Comparison of ENCODE assay signal across 8 mouse cellular contexts in the genomic region with DNA sequence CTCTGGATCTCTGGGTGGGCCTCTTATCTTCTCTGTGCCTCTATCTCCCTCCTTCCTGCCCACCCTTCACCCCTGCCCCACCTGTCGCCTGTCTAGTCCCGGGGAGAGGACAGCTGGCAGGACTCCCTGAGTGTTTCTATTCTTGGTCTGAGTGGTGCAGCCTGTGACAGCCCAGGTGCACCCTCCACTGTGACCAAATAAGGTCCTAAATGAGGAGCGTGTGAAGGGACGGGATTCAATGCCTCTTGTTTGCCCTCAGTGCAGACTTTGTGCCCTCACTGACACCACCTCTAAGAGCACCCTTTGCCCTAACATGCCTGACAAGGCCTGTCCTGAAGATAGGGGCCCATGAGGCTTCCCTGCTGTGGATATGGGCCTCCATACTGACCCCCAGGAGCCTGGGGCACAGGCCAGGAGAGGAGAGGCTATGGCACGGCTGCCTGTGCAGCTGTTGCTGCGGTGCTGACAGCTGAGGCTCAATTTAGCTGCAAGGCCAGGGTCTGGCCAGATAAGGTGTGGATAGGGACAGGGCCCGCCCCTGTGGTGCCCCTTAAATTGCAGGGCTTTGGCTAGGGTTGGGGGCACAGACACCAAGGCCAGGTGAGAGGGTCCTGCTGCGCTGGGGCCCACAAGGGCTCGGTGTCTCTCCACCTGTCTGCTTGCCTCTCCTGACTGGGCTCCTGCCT. TPM values are rescaled to one million over a fixed set of nuclear protein-coding genes. Genes with fewer than 3 reads are reported as not detected.
DNase-seq lines count a peak whose midpoint lies in the region; ATAC-seq and TF ChIP-seq lines count a peak whose summit lies in the region.

No protein-coding gene starts in this region.

- DNase-seq in forebrain, embryonic 10.5 days (ENCODE audit: extremely low spot score, low spot score): no peak
- no peak for DNase-seq in liver, embryonic 14.5 days (ENCODE audit: low read depth in 3 of 3, low spot score in 3 of 3)
- DNase-seq in kidney, adult 18-20 months: no peak
- no peak for DNase-seq in embryo, embryonic 10 days (ENCODE audit: low spot score)
- no peak for DNase-seq in adipocyte (ENCODE audit: low spot score)

- 66% methylated on average over 9 of the region's 9 CpGs for WGBS in forebrain, embryonic 10.5 days
- 68% methylated on average over 9 of the region's 9 CpGs for WGBS in forebrain, embryonic 15.5 days
- WGBS in heart, embryonic 16.5 days: 14% methylated on average over 9 of the region's 9 CpGs
- WGBS in liver, embryonic 14.5 days (ENCODE audit: insufficient replicate concordance): 30% methylated on average over 9 of the region's 9 CpGs

- 0 out of 2 replicates have a peak, but pooled peaks cover 3% of the 10 kb centered on the region for H3K36me3 ChIP-seq in forebrain, embryonic 10.5 days (replicated peaks)
- H3K36me3 ChIP-seq in forebrain, embryonic 15.5 days: no peaks in the 10 kb centered on the region
- no peaks in the 10 kb centered on the region for H3K36me3 ChIP-seq in heart, embryonic 16.5 days (ENCODE audit: control insufficient read depth, insufficient read depth)
- H3K36me3 ChIP-seq in liver, embryonic 14.5 days (replicated peaks; ENCODE audit: control insufficient read depth, insufficient read depth, low read depth): peaks cover 16% of the 10 kb centered on the region

- H3K9ac ChIP-seq in forebrain, embryonic 15.5 days (replicated peaks): no peak overlapping the region
- peak overlapping the region; percentile 89 for H3K9ac ChIP-seq in heart, embryonic 16.5 days (ENCODE audit: low read length)
- H3K9ac ChIP-seq in liver, embryonic 14.5 days (replicated peaks): peak overlapping the region; percentile 45; the same call in 1 of the 2 replicates

- no peaks in the 10 kb centered on the region for H3K9me3 ChIP-seq in forebrain, embryonic 10.5 days
- no peaks in the 10 kb centered on the region for H3K9me3 ChIP-seq in forebrain, embryonic 15.5 days
- no peaks in the 10 kb centered on the region for H3K9me3 ChIP-seq in heart, embryonic 16.5 days (replicated peaks; ENCODE audit: control insufficient read depth, low read length)
- H3K9me3 ChIP-seq in liver, embryonic 14.5 days (ENCODE audit: control insufficient read depth, low read length): no peaks in the 10 kb centered on the region

- peak overlapping the region; percentile 62 for H3K27ac ChIP-seq in forebrain, embryonic 10.5 days
- H3K27ac ChIP-seq in forebrain, embryonic 15.5 days (replicated peaks): no peak overlapping the region
- peak overlapping the region; percentile 93 for H3K27ac ChIP-seq in cortical plate, adult 2 months (ENCODE audit: insufficient read depth, low read length)
- H3K27ac ChIP-seq in heart, embryonic 16.5 days (ENCODE audit: low read length): peak overlapping the region; percentile 99
- H3K27ac ChIP-seq in liver, embryonic 14.5 days: no peak overlapping the region

- TF ChIP-seq EP300 in liver, embryonic 14.5 days (IDR thresholded peaks at IDR 0.05; ENCODE audit: low read depth): no peak

- no peak for ATAC-seq in forebrain, embryonic 15.5 days (replicated peaks)
- ATAC-seq in heart, embryonic 16.5 days (replicated peaks; ENCODE audit: extremely low read depth, insufficient read depth, low FRiP score): peak; percentile 81
- ATAC-seq in liver, embryonic 14.5 days (ENCODE audit: insufficient read depth): no peak

- no peak overlapping the region for H3K4me2 ChIP-seq in forebrain, embryonic 15.5 days (replicated peaks)
- peak overlapping the region; percentile 77 for H3K4me2 ChIP-seq in heart, embryonic 16.5 days (ENCODE audit: low read depth, low read length)
- no peak overlapping the region for H3K4me2 ChIP-seq in liver, embryonic 14.5 days (ENCODE audit: low read depth)

- TF ChIP-seq POLR2A in cortical plate, adult 2 months (IDR thresholded peaks at IDR 0.05; ENCODE audit: extremely low read depth, insufficient read depth, low read length): no peak

- peaks cover 52% of the 10 kb centered on the region for H3K27me3 ChIP-seq in forebrain, embryonic 10.5 days (ENCODE audit: poor library complexity, severe bottlenecking)
- peaks cover 10% of the 10 kb centered on the region; the same call in 1 of the 2 replicates for H3K27me3 ChIP-seq in forebrain, embryonic 15.5 days
- no peaks in the 10 kb centered on the region for H3K27me3 ChIP-seq in heart, embryonic 16.5 days (ENCODE audit: control insufficient read depth, insufficient read depth, low read length)
- peaks cover 38% of the 10 kb centered on the region for H3K27me3 ChIP-seq in liver, embryonic 14.5 days (ENCODE audit: control insufficient read depth, insufficient read depth, low read length)

- peaks cover 58% of the 10 kb centered on the region for H3K4me1 ChIP-seq in forebrain, embryonic 10.5 days
- peaks cover 43% of the 10 kb centered on the region for H3K4me1 ChIP-seq in forebrain, embryonic 15.5 days
- peaks cover 2% of the 10 kb centered on the region; the same call in 1 of the 2 replicates for H3K4me1 ChIP-seq in cortical plate, adult 2 months (ENCODE audit: control insufficient read depth, insufficient read depth, low read length)
- H3K4me1 ChIP-seq in heart, embryonic 16.5 days (ENCODE audit: control insufficient read depth, insufficient read depth, low read length): peaks cover 50% of the 10 kb centered on the region
- peaks cover 33 to 46% of the 10 kb centered on the region in 2 experiments for H3K4me1 ChIP-seq in liver, embryonic 14.5 days (replicated peaks; ENCODE audit: control insufficient read depth in 2 of 2, insufficient read depth in 2 of 2, low read length in 1 of 2)

- TF ChIP-seq CTCF in cortical plate, adult 2 months (IDR thresholded peaks at IDR 0.05; ENCODE audit: extremely low read depth, insufficient read depth, low read length): no peak
- TF ChIP-seq CTCF in liver, embryonic 14.5 days (IDR thresholded peaks at IDR 0.05; ENCODE audit: low read depth): no peak

- H3K4me3 ChIP-seq in forebrain, embryonic 10.5 days: no peak overlapping the region
- no peak overlapping the region for H3K4me3 ChIP-seq in forebrain, embryonic 15.5 days
- no peak overlapping the region for H3K4me3 ChIP-seq in cortical plate, adult 2 months (ENCODE audit: insufficient read depth, low read length)
- H3K4me3 ChIP-seq in heart, embryonic 16.5 days (ENCODE audit: low read length): peak overlapping the region; percentile 58
- H3K4me3 ChIP-seq in liver, embryonic 14.5 days (ENCODE audit: insufficient read depth in 1 of 2, low read depth in 2 of 2, low read length in 2 of 2): no peak overlapping the region

RNA-seq across cellular contexts. Expression of a gene that starts 5.3 kb away (rescaled TPM):
- polyA plus RNA-seq in forebrain, embryonic 10.5 days (2016; fragmentation: Nextera tagmentation; extraction: Ambion mirVana): 74.9 and 78.5 TPM in 2 replicates
- polyA plus RNA-seq in forebrain, embryonic 15.5 days (2015; fragmentation: Nextera tagmentation; extraction: Ambion mirVana): 52.5 and 56.6 TPM in 2 replicates
- 232 and 256 TPM in 2 replicates for polyA plus RNA-seq in cortical plate, adult 2 months (2012; rRNA removed)
- polyA plus RNA-seq in heart, embryonic 16.5 days (2015; fragmentation: Nextera tagmentation; extraction: Ambion mirVana): 157 and 169 TPM in 2 replicates
- polyA plus RNA-seq in liver, embryonic 14.5 days (2012; rRNA removed): 212 TPM in 2 replicates
- polyA plus RNA-seq in liver, embryonic 14.5 days (2014; fragmentation: Nextera tagmentation; extraction: Ambion mirVana): 155 and 164 TPM in 2 replicates

RNA-seq across cellular contexts. Expression of a gene that starts 7.9 kb away (rescaled TPM):
- 1.3 and 1.5 TPM in 2 replicates for polyA plus RNA-seq in forebrain, embryonic 10.5 days (2016; fragmentation: Nextera tagmentation; extraction: Ambion mirVana)
- 4.3 and 5.8 TPM in 2 replicates for polyA plus RNA-seq in forebrain, embryonic 15.5 days (2015; fragmentation: Nextera tagmentation; extraction: Ambion mirVana)
- polyA plus RNA-seq in cortical plate, adult 2 months (2012; rRNA removed): 8.2 and 8.7 TPM in 2 replicates
- polyA plus RNA-seq in heart, embryonic 16.5 days (2015; fragmentation: Nextera tagmentation; extraction: Ambion mirVana): 0.62 and 1.2 TPM in 2 replicates
- 10.2 and 14.7 TPM in 2 replicates for polyA plus RNA-seq in liver, embryonic 14.5 days (2012; rRNA removed)
- 10.9 and 11.0 TPM in 2 replicates for polyA plus RNA-seq in liver, embryonic 14.5 days (2014; fragmentation: Nextera tagmentation; extraction: Ambion mirVana)

RNA-seq across cellular contexts. Expression of a gene that starts 23.2 kb away (rescaled TPM):
- polyA plus RNA-seq in forebrain, embryonic 10.5 days (2016; fragmentation: Nextera tagmentation; extraction: Ambion mirVana): 95.8 and 96.9 TPM in 2 replicates
- 133 and 138 TPM in 2 replicates for polyA plus RNA-seq in forebrain, embryonic 15.5 days (2015; fragmentation: Nextera tagmentation; extraction: Ambion mirVana)
- 297 and 308 TPM in 2 replicates for polyA plus RNA-seq in cortical plate, adult 2 months (2012; rRNA removed)
- polyA plus RNA-seq in heart, embryonic 16.5 days (2015; fragmentation: Nextera tagmentation; extraction: Ambion mirVana): 87.9 and 88.7 TPM in 2 replicates
- polyA plus RNA-seq in liver, embryonic 14.5 days (2012; rRNA removed): 46.7 and 49.5 TPM in 2 replicates
- 41.7 and 49.3 TPM in 2 replicates for polyA plus RNA-seq in liver, embryonic 14.5 days (2014; fragmentation: Nextera tagmentation; extraction: Ambion mirVana)

RNA-seq across cellular contexts. Expression of a gene that starts 23.3 kb away (rescaled TPM):
- 15.1 and 15.8 TPM in 2 replicates for polyA plus RNA-seq in forebrain, embryonic 10.5 days (2016; fragmentation: Nextera tagmentation; extraction: Ambion mirVana)
- 30.2 and 30.5 TPM in 2 replicates for polyA plus RNA-seq in forebrain, embryonic 15.5 days (2015; fragmentation: Nextera tagmentation; extraction: Ambion mirVana)
- polyA plus RNA-seq in cortical plate, adult 2 months (2012; rRNA removed): 27.0 and 29.4 TPM in 2 replicates
- 6.8 and 7.6 TPM in 2 replicates for polyA plus RNA-seq in heart, embryonic 16.5 days (2015; fragmentation: Nextera tagmentation; extraction: Ambion mirVana)
- polyA plus RNA-seq in liver, embryonic 14.5 days (2012; rRNA removed): 0.64 and 1.5 TPM in 2 replicates
- 0.48 and 1.6 TPM in 2 replicates for polyA plus RNA-seq in liver, embryonic 14.5 days (2014; fragmentation: Nextera tagmentation; extraction: Ambion mirVana)

RNA-seq across cellular contexts. Expression of a gene that starts 44.3 kb away (rescaled TPM):
- 1.8 and 2.1 TPM in 2 replicates for polyA plus RNA-seq in forebrain, embryonic 10.5 days (2016; fragmentation: Nextera tagmentation; extraction: Ambion mirVana)
- polyA plus RNA-seq in forebrain, embryonic 15.5 days (2015; fragmentation: Nextera tagmentation; extraction: Ambion mirVana): 15.6 and 15.7 TPM in 2 replicates
- polyA plus RNA-seq in cortical plate, adult 2 months (2012; rRNA removed): 190 and 192 TPM in 2 replicates
- 1.2 and 1.3 TPM in 2 replicates for polyA plus RNA-seq in heart, embryonic 16.5 days (2015; fragmentation: Nextera tagmentation; extraction: Ambion mirVana)
- polyA plus RNA-seq in liver, embryonic 14.5 days (2012; rRNA removed): 0.02 and 0.30 TPM in 2 replicates
- polyA plus RNA-seq in liver, embryonic 14.5 days (2014; fragmentation: Nextera tagmentation; extraction: Ambion mirVana): not detected in 2 replicates

Comparison
In these comparisons a context has a peak if more than half of its experiments do, and no peak if none do; other contexts are left out.
1. H3K27ac ChIP-seq: peak in forebrain, embryonic 10.5 days (single experiment), cortical plate, adult 2 months (single experiment) and heart, embryonic 16.5 days (single experiment); none in forebrain, embryonic 15.5 days (single experiment) and liver, embryonic 14.5 days (single experiment).